Mouse (Mus musculus) splenic B cell, adult 2 months (primary cell): ENCODE data around the gene Cyp1b1.
A peak's percentile ranks its signal among the peaks of the same experiment; 100 is the strongest.

Experiments used
- DNase-seq: peaks from one replicate; pipeline ENCODE4 v3.0.0-alpha.2; 2011; ENCODE audit warnings: low read depth, low spot score
- H3K27me3 ChIP-seq: 2 replicates; pipeline ENCODE4 v1.6.1; 2012; ENCODE audit warnings: mild to moderate bottlenecking, low read length, moderate library complexity, mixed read lengths; ENCODE audit not compliant: control insufficient read depth, poor library complexity, insufficient read depth, severe bottlenecking
- H3K36me3 ChIP-seq: 2 replicates; pipeline ENCODE4 v1.6.1; 2012; ENCODE audit warnings: mild to moderate bottlenecking, low read length, moderate library complexity, mixed read lengths; ENCODE audit not compliant: control insufficient read depth, poor library complexity, insufficient read depth, severe bottlenecking

The Cyp1b1 gene

DNA sequence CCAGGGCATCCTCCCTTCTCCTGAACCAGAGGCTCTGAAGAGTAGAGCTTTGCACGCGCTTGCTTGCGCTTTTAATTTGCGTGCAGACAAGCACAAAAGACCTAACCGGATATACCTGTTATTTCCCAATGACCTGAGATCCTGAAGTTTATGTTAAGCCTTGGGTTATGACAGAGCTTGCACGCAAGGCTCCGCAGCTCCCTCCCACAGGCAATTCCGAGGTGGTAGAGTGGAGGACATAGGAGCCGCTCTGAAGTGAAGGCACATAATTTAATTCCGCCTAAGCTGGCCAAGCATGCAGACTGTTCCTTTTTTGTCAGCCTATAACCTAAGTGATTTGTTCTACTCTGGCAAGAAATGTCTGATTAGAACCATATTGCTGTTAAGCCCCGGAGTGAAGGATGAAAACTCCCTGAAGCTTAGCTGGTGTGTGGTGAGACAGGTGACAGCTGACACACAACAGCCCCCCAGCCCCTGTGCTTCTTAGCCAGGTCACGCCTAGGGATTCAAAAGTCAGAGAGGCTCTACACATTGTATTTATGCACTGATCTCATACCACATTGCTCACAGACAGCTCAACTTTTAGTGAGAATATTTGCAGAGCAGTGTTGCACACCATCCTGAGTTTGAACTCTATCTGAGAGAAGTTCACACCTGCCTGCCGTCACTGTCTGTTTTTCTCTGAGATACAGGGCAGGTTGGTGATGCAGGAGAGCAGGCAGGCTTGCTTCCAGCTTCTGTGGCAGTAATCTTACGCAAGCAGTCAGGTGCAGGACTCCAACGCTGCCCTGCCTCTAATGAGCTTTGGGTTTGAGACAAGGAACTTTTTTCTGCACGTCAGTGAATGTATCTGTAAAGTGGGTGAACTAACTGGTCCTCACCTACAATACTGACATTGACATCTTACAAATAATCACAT, 14.0 kb upstream of the Cyp1b1 start:
- H3K27me3 ChIP-seq: no peaks in the 10 kb centered on the region
- no peaks in the 10 kb centered on the region for H3K36me3 ChIP-seq
- DNase-seq: no peak

GRCm38 (mm10) chr17:79728053-79728584, 13.3 kb upstream of the Cyp1b1 start:
- Histone ChIP-seq H3K36me3 (no peaks in the 10 kb centered on the region), H3K27me3 (no peaks in the 10 kb centered on the region)
- DNase-seq: no peak

DNA sequence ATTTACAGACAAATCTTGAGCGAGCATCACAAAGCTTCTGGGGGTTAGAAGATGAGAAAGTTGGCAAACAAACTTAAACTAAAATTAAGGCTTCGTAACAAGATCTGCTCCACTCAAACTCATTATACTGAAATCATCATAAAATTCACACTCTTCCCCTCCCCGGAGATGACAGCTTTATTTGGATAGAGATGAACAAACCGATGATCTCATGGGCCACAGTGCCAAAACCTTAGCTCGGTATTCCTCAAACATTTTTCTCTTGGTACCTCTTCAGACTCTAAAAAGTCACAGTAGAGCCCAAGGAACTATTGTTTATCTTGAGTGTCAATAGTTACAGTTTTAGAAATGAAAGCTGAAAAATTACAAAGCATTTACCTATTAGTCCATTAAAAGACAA, 11.8 kb upstream of the Cyp1b1 start:
- H3K27me3 ChIP-seq: no peaks in the 10 kb centered on the region
- H3K36me3 ChIP-seq: no peaks in the 10 kb centered on the region
- no peak for DNase-seq

DNA sequence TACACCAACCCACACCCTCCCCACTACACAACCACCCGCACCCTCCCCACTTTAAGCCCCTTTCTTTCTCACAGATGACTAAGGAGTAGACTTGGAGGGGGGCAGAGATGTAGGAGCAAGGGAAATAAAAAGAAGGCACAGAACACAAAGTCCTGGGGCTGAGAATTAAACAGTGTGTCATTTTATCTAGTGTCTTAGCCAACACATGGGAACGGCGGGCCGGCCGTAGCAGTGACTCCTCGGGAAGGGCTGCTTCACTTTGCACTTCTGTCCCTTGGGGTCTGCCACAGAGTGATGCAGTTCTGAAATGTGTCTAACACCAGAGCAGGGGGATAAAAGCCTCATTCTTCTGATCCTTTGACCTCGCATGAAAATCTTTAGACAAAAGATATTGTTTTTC, 5.8 kb upstream of the Cyp1b1 start:
- Histone ChIP-seq H3K36me3 (no peaks in the 10 kb centered on the region), H3K27me3 (no peaks in the 10 kb centered on the region)
- no peak for DNase-seq

- Histone ChIP-seq H3K36me3 (no peaks in the 10 kb centered on the region), H3K27me3 (no peaks in the 10 kb centered on the region; the same call in 1 of the 2 replicates)
- peak; percentile 68 for DNase-seq
These were observed 835 bp upstream of the Cyp1b1 start for GRCm38 (mm10) chr17:79715649-79716143.

GRCm38 (mm10) chr17:79714368-79714895, 429 bp downstream of the Cyp1b1 start:
- DNase-seq: no peak
- no peaks in the 10 kb centered on the region; the same call in 1 of the 2 replicates for H3K27me3 ChIP-seq

GRCm38 (mm10) chr17:79713643-79714367, 1.1 kb downstream of the Cyp1b1 start:
- Histone ChIP-seq H3K36me3 (no peaks in the 10 kb centered on the region), H3K27me3 (no peaks in the 10 kb centered on the region; the same call in 1 of the 2 replicates)
- peak; percentile 1 for DNase-seq

More at GRCm38 (mm10) chr17:79714368-79714895, 429 bp downstream of the Cyp1b1 start:
- H3K36me3 ChIP-seq: no peaks in the 10 kb centered on the region

GRCm38 (mm10) chr17:79713276-79713642, 1.6 kb downstream of the Cyp1b1 start:
- Histone ChIP-seq H3K36me3 (no peaks in the 10 kb centered on the region), H3K27me3 (no peaks in the 10 kb centered on the region; the same call in 1 of the 2 replicates)
- DNase-seq: no peak

GRCm38 (mm10) chr17:79712536-79712935, 2.3 kb downstream of the Cyp1b1 start:
- DNase-seq: no peak
- Histone ChIP-seq H3K27me3 (no peaks in the 10 kb centered on the region; the same call in 1 of the 2 replicates), H3K36me3 (no peaks in the 10 kb centered on the region)

- DNase-seq: no peak
- H3K27me3 ChIP-seq: no peaks in the 10 kb centered on the region; the same call in 1 of the 2 replicates
- H3K36me3 ChIP-seq: no peaks in the 10 kb centered on the region
These were observed 2.9 kb downstream of the Cyp1b1 start for GRCm38 (mm10) chr17:79711944-79712343.

DNA sequence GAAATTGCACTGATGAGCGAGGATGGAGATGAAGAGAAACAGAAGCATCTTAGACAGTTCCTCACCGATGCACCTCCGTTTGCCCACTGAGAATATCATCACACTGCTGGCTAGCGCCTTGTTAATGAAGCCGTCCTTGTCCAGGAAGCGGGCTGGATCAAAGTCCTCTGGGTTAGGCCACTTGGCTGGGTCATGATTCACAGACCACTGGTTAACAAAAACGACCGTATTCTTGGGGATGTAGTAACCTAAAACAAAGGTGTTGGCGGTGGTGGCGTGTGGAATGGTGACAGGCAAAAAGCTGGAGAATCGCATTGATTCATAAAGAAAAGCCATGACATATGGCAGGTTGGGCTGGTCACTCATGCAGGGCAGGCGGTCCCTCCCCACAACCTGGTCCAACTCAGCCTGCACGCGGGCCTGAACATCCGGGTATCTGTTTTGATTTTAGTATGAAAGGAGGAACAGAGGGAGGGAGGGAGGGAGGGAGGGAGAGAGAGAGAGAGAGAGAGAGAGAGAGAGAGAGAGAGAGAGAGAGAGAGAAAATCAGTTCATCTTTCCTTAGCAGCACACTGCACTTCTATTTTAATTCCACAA, 4.5 kb downstream of the Cyp1b1 start:
- Histone ChIP-seq H3K36me3 (no peaks in the 10 kb centered on the region), H3K27me3 (no peaks in the 10 kb centered on the region; the same call in 1 of the 2 replicates)
- DNase-seq: no peak

- Histone ChIP-seq H3K27me3 (no peaks in the 10 kb centered on the region), H3K36me3 (no peaks in the 10 kb centered on the region)
- DNase-seq: no peak
These were observed 5.1 kb downstream of the Cyp1b1 start for GRCm38 (mm10) chr17:79709718-79710117.

GRCm38 (mm10) chr17:79708168-79708567, 6.7 kb downstream of the Cyp1b1 start:
- Histone ChIP-seq H3K27me3 (no peaks in the 10 kb centered on the region), H3K36me3 (no peaks in the 10 kb centered on the region)
- no peak for DNase-seq

DNA sequence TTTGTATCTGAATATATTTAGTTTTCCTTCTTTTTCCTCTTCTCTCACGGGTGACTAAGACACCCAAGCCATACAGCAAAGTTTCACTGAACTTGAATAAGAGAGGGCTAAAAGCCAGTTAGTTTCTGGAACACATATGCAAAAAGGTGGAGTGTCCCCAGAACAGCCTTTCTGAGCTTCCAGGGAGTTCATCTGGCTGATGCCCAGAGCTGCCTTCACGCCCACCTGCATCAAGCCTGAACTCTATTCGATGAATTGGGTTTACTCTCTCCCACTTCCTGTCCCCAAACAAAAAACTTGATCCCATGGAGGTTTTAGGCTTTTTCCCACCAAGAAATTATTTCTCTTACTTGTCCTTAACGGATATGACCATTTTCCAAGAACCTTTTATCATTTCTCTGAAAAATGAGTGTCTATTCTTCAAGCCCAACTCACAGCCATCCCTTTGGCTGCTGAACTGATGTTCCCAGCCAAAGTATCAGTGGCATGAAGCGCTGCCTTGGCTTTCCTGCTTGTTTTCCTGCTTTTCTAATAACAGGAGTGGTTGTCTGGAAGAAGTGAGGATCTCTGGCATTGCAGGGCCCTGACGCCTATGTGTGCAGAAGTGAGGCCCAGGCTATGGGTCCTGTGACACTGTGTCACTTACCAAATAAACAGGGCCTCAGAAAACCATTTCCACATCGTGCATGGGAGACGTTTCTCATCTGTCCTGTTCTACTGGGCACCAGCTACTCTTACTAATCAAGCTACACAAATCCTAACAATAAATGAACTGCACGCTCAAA, 9.0 kb downstream of the Cyp1b1 start:
- DNase-seq: no peak
- Histone ChIP-seq H3K36me3 (no peaks in the 10 kb centered on the region), H3K27me3 (no peaks in the 10 kb centered on the region)
